In the genomic region with DNA sequence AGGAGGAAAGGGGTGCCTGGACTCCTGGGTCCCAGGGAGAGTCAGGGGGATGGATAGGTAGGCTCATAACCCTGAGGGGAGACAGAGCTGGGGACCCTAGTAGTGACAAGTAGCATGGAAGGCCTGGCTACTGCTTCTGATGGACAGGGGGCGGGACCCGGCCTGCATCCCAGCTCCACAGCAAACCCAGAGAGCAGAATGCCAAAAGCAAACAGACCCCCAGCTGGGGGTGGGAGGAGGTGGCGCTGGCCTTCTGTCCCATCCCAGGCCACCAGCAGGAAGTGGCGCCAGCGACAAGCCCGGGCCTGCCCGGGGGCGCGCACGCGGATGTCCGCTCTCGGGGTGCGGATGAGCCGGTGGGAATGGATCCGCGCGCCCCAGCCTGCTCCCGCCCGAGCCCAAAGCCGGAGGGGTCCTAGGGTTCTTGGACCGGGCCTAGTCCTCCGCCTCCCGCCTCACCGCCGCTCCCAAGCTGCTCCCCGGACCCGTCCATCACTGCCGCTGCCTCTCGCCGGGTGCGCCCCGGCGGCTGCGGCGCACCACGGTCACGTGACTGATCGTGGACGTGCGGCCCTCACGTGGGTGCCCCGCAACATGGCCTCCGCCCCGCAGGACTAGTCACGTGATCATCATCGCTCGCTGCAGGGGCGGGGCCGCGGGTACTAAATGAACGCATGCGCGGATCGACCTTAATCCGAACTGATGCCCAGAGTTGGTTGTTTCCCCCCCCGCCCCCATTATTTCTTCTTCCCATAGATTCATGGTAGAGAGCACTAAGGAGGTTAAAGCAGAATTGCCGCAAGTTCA, we compare ENCODE assay signal across 8 mouse cellular contexts. TPM values are rescaled to one million over a fixed set of nuclear protein-coding genes. Genes with fewer than 3 reads are reported as not detected.
DNase-seq lines count a peak whose midpoint lies in the region; ATAC-seq and TF ChIP-seq lines count a peak whose summit lies in the region.

Bax (minus strand) TSS at position 616 of the 807 bp plus-strand sequence.

- TF ChIP-seq POLR2A in bone marrow, adult 2 months (IDR thresholded peaks at IDR 0.05; ENCODE audit: borderline replicate concordance, control insufficient read depth, low read depth, low read length) = peak; percentile 88; the same call in 1 of the 2 replicates

- H3K9ac ChIP-seq in embryonic facial prominence, embryonic 15.5 days = peak within 1 kb of the TSS; percentile 59
- peak within 1 kb of the TSS; percentile 84 for H3K9ac ChIP-seq in kidney, embryonic 14.5 days (ENCODE audit: low read depth, low read length)
- peak within 1 kb of the TSS; percentile 65 for H3K9ac ChIP-seq in limb, embryonic 15.5 days

- under 1% methylated on average over 57 of the region's 58 CpGs for WGBS in bone marrow, adult 2 months
- WGBS in embryonic facial prominence, embryonic 15.5 days = under 1% methylated on average over 53 of the region's 58 CpGs
- WGBS in kidney, embryonic 14.5 days = under 1% methylated on average over 44 of the region's 58 CpGs
- under 1% methylated on average over 52 of the region's 58 CpGs for WGBS in limb, embryonic 15.5 days

- H3K36me3 ChIP-seq in embryonic facial prominence, embryonic 15.5 days = peaks cover 28% of the 10 kb centered on the region
- H3K36me3 ChIP-seq in kidney, embryonic 14.5 days (ENCODE audit: control insufficient read depth, insufficient read depth, low read length) = peaks cover 28% of the 10 kb centered on the region
- peaks cover 39% of the 10 kb centered on the region for H3K36me3 ChIP-seq in limb, embryonic 15.5 days

- peak within 1 kb of the TSS; percentile 51 for H3K27ac ChIP-seq in bone marrow, adult 2 months (ENCODE audit: control insufficient read depth, insufficient read depth, low read depth, low read length, poor library complexity)
- H3K27ac ChIP-seq in embryonic facial prominence, embryonic 15.5 days (replicated peaks) = peak within 1 kb of the TSS; percentile 51; the same call in 1 of the 2 replicates
- H3K27ac ChIP-seq in kidney, embryonic 14.5 days (ENCODE audit: low read depth, low read length) = no peak within 1 kb of the TSS
- H3K27ac ChIP-seq in limb, embryonic 15.5 days = peak within 1 kb of the TSS; percentile 22

- no peaks in the 10 kb centered on the region for H3K4me1 ChIP-seq in bone marrow, adult 2 months (ENCODE audit: control insufficient read depth, insufficient read depth, low read length)
- peaks cover 23% of the 10 kb centered on the region for H3K4me1 ChIP-seq in embryonic facial prominence, embryonic 15.5 days
- peaks cover 10% of the 10 kb centered on the region for H3K4me1 ChIP-seq in kidney, embryonic 14.5 days (ENCODE audit: control insufficient read depth, insufficient read depth, low read length)
- peaks cover 26% of the 10 kb centered on the region for H3K4me1 ChIP-seq in limb, embryonic 15.5 days

- no peaks in the 10 kb centered on the region for H3K27me3 ChIP-seq in embryonic facial prominence, embryonic 15.5 days
- H3K27me3 ChIP-seq in kidney, embryonic 14.5 days (ENCODE audit: control insufficient read depth, insufficient read depth, low read length) = no peaks in the 10 kb centered on the region
- H3K27me3 ChIP-seq in limb, embryonic 15.5 days = no peaks in the 10 kb centered on the region

- no peaks in the 10 kb centered on the region for H3K9me3 ChIP-seq in embryonic facial prominence, embryonic 15.5 days (replicated peaks)
- H3K9me3 ChIP-seq in kidney, embryonic 14.5 days (ENCODE audit: control insufficient read depth, low read length) = no peaks in the 10 kb centered on the region
- H3K9me3 ChIP-seq in limb, embryonic 15.5 days = no peaks in the 10 kb centered on the region

- peak; percentile 96 for DNase-seq in 416B (ENCODE audit: low read depth)
- peak; percentile 95 to 96 for DNase-seq in heart, adult 9 months (ENCODE audit: low spot score in 2 of 2)
- DNase-seq in monocyte, adult 2 months (ENCODE audit: low read depth in 1 of 2, low spot score in 2 of 2) = peak; percentile 81 to 89
- peak; percentile 92 to 96 for DNase-seq in spleen, postnatal 36 days (ENCODE audit: low spot score in 2 of 2)

- peak within 1 kb of the TSS; percentile 80 for H3K4me3 ChIP-seq in bone marrow, adult 2 months (replicated peaks; ENCODE audit: control insufficient read depth, low read depth, low read length)
- H3K4me3 ChIP-seq in embryonic facial prominence, embryonic 15.5 days (replicated peaks) = peak within 1 kb of the TSS; percentile 71
- H3K4me3 ChIP-seq in kidney, embryonic 14.5 days (ENCODE audit: low read length) = peak within 1 kb of the TSS; percentile 75
- H3K4me3 ChIP-seq in limb, embryonic 15.5 days = peak within 1 kb of the TSS; percentile 65

- no peak for TF ChIP-seq CTCF in bone marrow, adult 2 months (IDR thresholded peaks at IDR 0.05; ENCODE audit: control insufficient read depth, insufficient read depth, low read length)

- peak within 1 kb of the TSS; percentile 73 for H3K4me2 ChIP-seq in embryonic facial prominence, embryonic 15.5 days (replicated peaks)
- peak within 1 kb of the TSS; percentile 71 for H3K4me2 ChIP-seq in kidney, embryonic 14.5 days (replicated peaks; ENCODE audit: low read depth, low read length)
- peak within 1 kb of the TSS; percentile 85 for H3K4me2 ChIP-seq in limb, embryonic 15.5 days

- ATAC-seq in embryonic facial prominence, embryonic 15.5 days (ENCODE audit: insufficient number of reproducible peaks, low FRiP score, low TSS enrichment, low read depth) = peak; percentile 84
- peak; percentile 79 for ATAC-seq in kidney, embryonic 14.5 days (ENCODE audit: low FRiP score, low TSS enrichment)
- peak; percentile 76 for ATAC-seq in limb, embryonic 15.5 days (ENCODE audit: insufficient number of reproducible peaks, low FRiP score, low TSS enrichment, low read depth)

RNA-seq across cellular contexts. Expression of gene Bax, which starts in this region (rescaled TPM):
- polyA plus RNA-seq in bone marrow, adult 2 months (2011; ENCODE audit: insufficient read depth, insufficient read length, low replicate concordance, missing spikeins) = 71.8 and 143 TPM in 2 replicates
- 156 and 158 TPM in 2 replicates for polyA plus RNA-seq in embryonic facial prominence, embryonic 15.5 days (2015; fragmentation: Nextera tagmentation; extraction: Ambion mirVana)
- 97.3 and 110 TPM in 2 replicates for polyA plus RNA-seq in kidney, embryonic 14.5 days (2014; fragmentation: Nextera tagmentation; extraction: Ambion mirVana)
- 145 and 146 TPM in 2 replicates for polyA plus RNA-seq in limb, embryonic 15.5 days (2015; fragmentation: Nextera tagmentation; extraction: Ambion mirVana)
